Mouse (Mus musculus) midbrain, embryonic 13.5 days (tissue): ENCODE data around the gene Polk. TPM values are rescaled to one million over a fixed set of nuclear protein-coding genes. Genes with fewer than 3 reads are reported as not detected.

Experiments
- ATAC-seq: fragments of 200-750 bp; cut with Nextera tagmentation; 2 replicates; pipeline ENCODE4 v1.8.0; 2017; ENCODE audit warnings: mild to moderate bottlenecking, moderate TSS enrichment, moderate library complexity
- H3K27ac ChIP-seq: fragments of 300-500 bp; sonication (generic); 2 replicates; pipeline ENCODE4 v1.5.1; 2015; ENCODE audit warnings: inconsistent platforms, mild to moderate bottlenecking, moderate library complexity
- H3K27me3 ChIP-seq: fragments of 300-500 bp; sonication (generic); 2 replicates; pipeline ENCODE4 v1.6.1; 2015; ENCODE audit warnings: mild to moderate bottlenecking, inconsistent platforms
- H3K36me3 ChIP-seq: fragments of 300-500 bp; sonication (generic); 2 replicates; pipeline ENCODE4 v1.6.1; 2015; ENCODE audit warnings: mild to moderate bottlenecking, inconsistent platforms
- H3K4me1 ChIP-seq: fragments of 300-500 bp; sonication (generic); replicated peaks from 2 replicates; pipeline ENCODE4 v1.6.1; 2015; ENCODE audit warnings: inconsistent platforms
- H3K4me2 ChIP-seq: fragments of 300-500 bp; sonication (generic); replicated peaks from 2 replicates; pipeline ENCODE4 v1.6.1; 2015; ENCODE audit warnings: moderate library complexity, mild to moderate bottlenecking, inconsistent platforms
- H3K4me3 ChIP-seq: fragments of 300-500 bp; sonication (generic); replicated peaks from 2 replicates; pipeline ENCODE4 v1.5.1; 2015; ENCODE audit warnings: mild to moderate bottlenecking, inconsistent platforms
- H3K9ac ChIP-seq: fragments of 300-500 bp; sonication (generic); replicated peaks from 2 replicates; pipeline ENCODE4 v1.6.1; 2015; ENCODE audit warnings: mild to moderate bottlenecking, inconsistent platforms
- H3K9me3 ChIP-seq: fragments of 300-500 bp; sonication (generic); 2 replicates; pipeline ENCODE4 v1.6.1; 2016; ENCODE audit warnings: mild to moderate bottlenecking, inconsistent platforms
- WGBS: fragments of 180-500 bp; shearing (Covaris S2); methylation state at CpG from one replicate; pipeline ENCODE4 v1.1.7; 2015; 5-methylcytosine and 5-hydroxymethylcytosine counted together
- polyA plus RNA-seq: library from polyadenylated mRNA; unstranded; fragments of >200 nt; fragmentation: Nextera tagmentation; extraction: Ambion mirVana; gene quantifications from 2 replicates; pipeline ENCODE4 v1.2.1, GENCODE M21; 2015

Polk gene
- polyA plus RNA-seq, 1 experiment from 2014 or later = 5.4 TPM

GRCm38 (mm10) chr13:96547250-96547649 is 4.9 kb upstream of the Polk start:
- Histone ChIP-seq H3K9ac (no peak overlapping the region), H3K27ac (no peak overlapping the region), H3K4me2 (no peak overlapping the region), H3K4me1 (peaks cover 15% of the 10 kb centered on the region), H3K27me3 (no peaks in the 10 kb centered on the region), H3K4me3 (no peak overlapping the region), H3K9me3 (no peaks in the 10 kb centered on the region), H3K36me3 (no peaks in the 10 kb centered on the region)
- no peak for ATAC-seq
- 88% methylated on average over 1 of the region's 1 CpGs for WGBS

GRCm38 (mm10) chr13:96544506-96544905 is 2.1 kb upstream of the Polk start:
- peaks cover 17% of the 10 kb centered on the region for H3K4me1 ChIP-seq
- no peak for ATAC-seq
- H3K36me3 ChIP-seq = no peaks in the 10 kb centered on the region
- no peak overlapping the region for H3K9ac ChIP-seq
- H3K9me3 ChIP-seq = no peaks in the 10 kb centered on the region
- no peak overlapping the region for H3K4me3 ChIP-seq
- no peak overlapping the region for H3K27ac ChIP-seq
- no peaks in the 10 kb centered on the region for H3K27me3 ChIP-seq
- 62% methylated on average over 2 of the region's 2 CpGs for WGBS
- H3K4me2 ChIP-seq = no peak overlapping the region

GRCm38 (mm10) chr13:96542901-96543891 is 817 bp upstream of the Polk start:
- no peak for ATAC-seq
- H3K27me3 ChIP-seq = no peaks in the 10 kb centered on the region
- peak overlapping the region; percentile 96 for H3K27ac ChIP-seq
- no peaks in the 10 kb centered on the region for H3K36me3 ChIP-seq
- peak overlapping the region; percentile 87 for H3K4me2 ChIP-seq
- H3K9ac ChIP-seq = peak overlapping the region; percentile 90
- peaks cover 17% of the 10 kb centered on the region for H3K4me1 ChIP-seq
- H3K9me3 ChIP-seq = no peaks in the 10 kb centered on the region
- H3K4me3 ChIP-seq = peak overlapping the region; percentile 92
- under 1% methylated on average over 64 of the region's 73 CpGs for WGBS

GRCm38 (mm10) chr13:96541381-96541780 is 998 bp downstream of the Polk start:
- Histone ChIP-seq H3K27me3 (no peaks in the 10 kb centered on the region), H3K4me2 (no peak overlapping the region; the same call in 1 of the 2 replicates), H3K4me3 (peak overlapping the region; percentile 92), H3K27ac (no peak overlapping the region), H3K9ac (no peak overlapping the region), H3K4me1 (peaks cover 17% of the 10 kb centered on the region), H3K9me3 (no peaks in the 10 kb centered on the region), H3K36me3 (no peaks in the 10 kb centered on the region)
- no peak for ATAC-seq
- WGBS = 65% methylated on average over 2 of the region's 2 CpGs

GRCm38 (mm10) chr13:96538103-96538502 is 4.3 kb downstream of the Polk start:
- ATAC-seq = no peak
- no peak overlapping the region for H3K4me2 ChIP-seq

GRCm38 (mm10) chr13:96536821-96537572 is 5.4 kb downstream of the Polk start:
- Histone ChIP-seq H3K4me2 (no peak overlapping the region), H3K4me3 (no peak overlapping the region), H3K27me3 (no peaks in the 10 kb centered on the region), H3K36me3 (no peaks in the 10 kb centered on the region), H3K9me3 (no peaks in the 10 kb centered on the region), H3K9ac (no peak overlapping the region), H3K27ac (no peak overlapping the region), H3K4me1 (peaks cover 2% of the 10 kb centered on the region; the same call in 1 of the 2 replicates)
- ATAC-seq = no peak
- WGBS = 86% methylated on average over 5 of the region's 5 CpGs

More at GRCm38 (mm10) chr13:96538103-96538502, 4.3 kb downstream of the Polk start:
- Histone ChIP-seq H3K4me1 (peaks cover 2% of the 10 kb centered on the region; the same call in 1 of the 2 replicates), H3K4me3 (no peak overlapping the region), H3K9ac (no peak overlapping the region), H3K27ac (no peak overlapping the region), H3K27me3 (no peaks in the 10 kb centered on the region), H3K36me3 (no peaks in the 10 kb centered on the region), H3K9me3 (no peaks in the 10 kb centered on the region)
- 82% methylated on average over 3 of the region's 3 CpGs for WGBS

- H3K9ac ChIP-seq = no peak overlapping the region
- no peak overlapping the region for H3K27ac ChIP-seq
- no peak overlapping the region for H3K4me3 ChIP-seq
- no peaks in the 10 kb centered on the region for H3K27me3 ChIP-seq
- 63% methylated on average over 2 of the region's 2 CpGs for WGBS
- H3K4me1 ChIP-seq = no peaks in the 10 kb centered on the region; the same call in 1 of the 2 replicates
- ATAC-seq = no peak
- H3K4me2 ChIP-seq = no peak overlapping the region
- no peaks in the 10 kb centered on the region for H3K36me3 ChIP-seq
- no peaks in the 10 kb centered on the region for H3K9me3 ChIP-seq
These were observed 8.6 kb downstream of the Polk start for GRCm38 (mm10) chr13:96533742-96534141.

GRCm38 (mm10) chr13:96532176-96532575 is 10.2 kb downstream of the Polk start:
- H3K27me3 ChIP-seq = no peaks in the 10 kb centered on the region
- H3K4me1 ChIP-seq = no peaks in the 10 kb centered on the region; the same call in 1 of the 2 replicates
- WGBS = 87% methylated on average over 6 of the region's 6 CpGs
- no peak overlapping the region for H3K4me2 ChIP-seq
- no peaks in the 10 kb centered on the region for H3K36me3 ChIP-seq
- no peaks in the 10 kb centered on the region for H3K9me3 ChIP-seq
- H3K27ac ChIP-seq = no peak overlapping the region
- ATAC-seq = no peak
- H3K4me3 ChIP-seq = no peak overlapping the region
- H3K9ac ChIP-seq = no peak overlapping the region

- ATAC-seq = no peak
- no peaks in the 10 kb centered on the region for H3K27me3 ChIP-seq
- no peaks in the 10 kb centered on the region for H3K36me3 ChIP-seq
- H3K4me3 ChIP-seq = no peak overlapping the region
- no peak overlapping the region for H3K4me2 ChIP-seq
- no peak overlapping the region for H3K9ac ChIP-seq
- WGBS = 96% methylated on average over 9 of the region's 9 CpGs
- no peak overlapping the region for H3K27ac ChIP-seq
- H3K4me1 ChIP-seq = no peaks in the 10 kb centered on the region; the same call in 1 of the 2 replicates
- H3K9me3 ChIP-seq = no peaks in the 10 kb centered on the region
These were observed 12.3 kb downstream of the Polk start for GRCm38 (mm10) chr13:96530064-96530463.

- no peaks in the 10 kb centered on the region for H3K9me3 ChIP-seq
- no peaks in the 10 kb centered on the region for H3K36me3 ChIP-seq
- H3K27ac ChIP-seq = no peak overlapping the region
- WGBS = 95% methylated on average over 3 of the region's 3 CpGs
- no peaks in the 10 kb centered on the region for H3K27me3 ChIP-seq
- H3K9ac ChIP-seq = no peak overlapping the region
- no peak overlapping the region for H3K4me3 ChIP-seq
- ATAC-seq = no peak
- no peak overlapping the region for H3K4me2 ChIP-seq
- H3K4me1 ChIP-seq = no peaks in the 10 kb centered on the region; the same call in 1 of the 2 replicates
These were observed 12.8 kb downstream of the Polk start for GRCm38 (mm10) chr13:96529542-96529941.

- WGBS = 89% methylated on average over 3 of the region's 3 CpGs
- no peaks in the 10 kb centered on the region for H3K27me3 ChIP-seq
- ATAC-seq = no peak
- H3K36me3 ChIP-seq = no peaks in the 10 kb centered on the region
- no peak overlapping the region for H3K4me3 ChIP-seq
- H3K4me1 ChIP-seq = no peaks in the 10 kb centered on the region; the same call in 1 of the 2 replicates
- no peak overlapping the region for H3K4me2 ChIP-seq
- no peaks in the 10 kb centered on the region for H3K9me3 ChIP-seq
- H3K9ac ChIP-seq = no peak overlapping the region
- no peak overlapping the region for H3K27ac ChIP-seq
These were observed 13.6 kb downstream of the Polk start for GRCm38 (mm10) chr13:96528776-96529175.

- Histone ChIP-seq H3K27ac (no peak overlapping the region), H3K4me3 (no peak overlapping the region), H3K9ac (no peak overlapping the region), H3K4me2 (no peak overlapping the region), H3K27me3 (no peaks in the 10 kb centered on the region), H3K9me3 (no peaks in the 10 kb centered on the region), H3K4me1 (no peaks in the 10 kb centered on the region), H3K36me3 (no peaks in the 10 kb centered on the region)
- WGBS = 94% methylated on average over 11 of the region's 11 CpGs
- no peak for ATAC-seq
These were observed 14.5 kb downstream of the Polk start for GRCm38 (mm10) chr13:96527856-96528255.
